Mouse (Mus musculus): ENCODE results near the gene Tmem216. TPM values are rescaled to one million over a fixed set of nuclear protein-coding genes. Genes with fewer than 3 reads are reported as not detected.

The Tmem216 gene
- total RNA-seq, 1 experiment, result 30.1 TPM

- Histone ChIP-seq H3K9ac (ENCODE audit: insufficient read depth, low read depth, low read length, poor library complexity, severe bottlenecking) (no peak overlapping the region), H3K9me3 (ENCODE audit: control insufficient read depth, insufficient read depth, low read depth, low read length) (no peaks in the 10 kb centered on the region), H3K36me3 (ENCODE audit: control insufficient read depth, insufficient read depth, low read length, poor library complexity, severe bottlenecking) (peaks cover 14% of the 10 kb centered on the region; the same call in 1 of the 2 replicates), H3K4me1 (ENCODE audit: control insufficient read depth in 2 of 2, insufficient read depth in 2 of 2, low read length in 2 of 2, poor library complexity in 1 of 2) (peaks cover 4 to 5% of the 10 kb centered on the region in 2 experiments; a peak in 2 of 4 replicates), H3K4me3 (ENCODE audit: insufficient read depth in 1 of 2, low read depth in 1 of 2, low read length in 2 of 2, poor library complexity in 1 of 2, severe bottlenecking in 1 of 2) (no peak overlapping the region), H3K27ac (ENCODE audit: insufficient read depth, low read depth, low read length, poor library complexity, severe bottlenecking) (no peak overlapping the region)
- TF ChIP-seq HCFC1 (IDR thresholded peaks at IDR 0.05; ENCODE audit: borderline replicate concordance, insufficient read depth, low read length) (no peak), ZC3H11A (IDR thresholded peaks at IDR 0.05; ENCODE audit: borderline replicate concordance, low read depth, low read length) (no peak), CHD2 (IDR thresholded peaks at IDR 0.05; ENCODE audit: low read depth, low read length) (no peak), MAFK (IDR thresholded peaks at IDR 0.05; ENCODE audit: insufficient read depth, low read depth, low read length) (no peak), ZNF384 (IDR thresholded peaks at IDR 0.05; ENCODE audit: low read depth, low read length) (no peak)
- DNase-seq (ENCODE audit: low read depth, low spot score), result no peak
- in situ Hi-C loops (cut with MboI; ENCODE audit: low sequenced_read_pairs in 2 of 2, unreplicated experiment in 2 of 2), result loop anchor here in 1 of 2 experiments (10.0 kb wide), 1 partner anchor 153 kb away; no protein-coding TSS in a partner anchor
Measured at GRCm38 (mm10) chr19:10497512-10498160, 58.4 kb downstream of the Tmem216 start.

- Histone ChIP-seq H3K36me3 (ENCODE audit: control insufficient read depth, insufficient read depth, low read length, poor library complexity, severe bottlenecking) (peaks cover 11% of the 10 kb centered on the region; the same call in 1 of the 2 replicates), H3K4me1 (ENCODE audit: control insufficient read depth in 2 of 2, insufficient read depth in 2 of 2, low read length in 2 of 2, poor library complexity in 1 of 2) (peaks cover 4 to 5% of the 10 kb centered on the region in 2 experiments; a peak in 2 of 4 replicates), H3K4me3 (ENCODE audit: insufficient read depth in 1 of 2, low read depth in 1 of 2, low read length in 2 of 2, poor library complexity in 1 of 2, severe bottlenecking in 1 of 2) (no peak overlapping the region), H3K9me3 (ENCODE audit: control insufficient read depth, insufficient read depth, low read depth, low read length) (no peaks in the 10 kb centered on the region), H3K27ac (ENCODE audit: insufficient read depth, low read depth, low read length, poor library complexity, severe bottlenecking) (no peak overlapping the region), H3K9ac (ENCODE audit: insufficient read depth, low read depth, low read length, poor library complexity, severe bottlenecking) (no peak overlapping the region)
- TF ChIP-seq ZNF384 (IDR thresholded peaks at IDR 0.05; ENCODE audit: low read depth, low read length) (no peak), CHD2 (IDR thresholded peaks at IDR 0.05; ENCODE audit: low read depth, low read length) (no peak), ZC3H11A (IDR thresholded peaks at IDR 0.05; ENCODE audit: borderline replicate concordance, low read depth, low read length) (no peak), HCFC1 (IDR thresholded peaks at IDR 0.05; ENCODE audit: borderline replicate concordance, insufficient read depth, low read length) (no peak), MAFK (IDR thresholded peaks at IDR 0.05; ENCODE audit: insufficient read depth, low read depth, low read length) (no peak)
- in situ Hi-C loops (cut with MboI; ENCODE audit: low sequenced_read_pairs in 2 of 2, unreplicated experiment in 2 of 2), result loop anchor here in 1 of 2 experiments (10.0 kb wide), 1 partner anchor 152 kb away; no protein-coding TSS in a partner anchor
- no peak for DNase-seq (ENCODE audit: low read depth, low spot score)
Measured at GRCm38 (mm10) chr19:10496976-10497375, 59.1 kb downstream of the Tmem216 start.

GRCm38 (mm10) chr19:10495670-10496069 is 60.4 kb downstream of the Tmem216 start:
- no peak for DNase-seq (ENCODE audit: low read depth, low spot score)
- in situ Hi-C loops (cut with MboI; ENCODE audit: low sequenced_read_pairs in 2 of 2, unreplicated experiment in 2 of 2), result loop anchor here in 1 of 2 experiments (10.0 kb wide), 1 partner anchor 151 kb away; no protein-coding TSS in a partner anchor
- TF ChIP-seq ZNF384 (IDR thresholded peaks at IDR 0.05; ENCODE audit: low read depth, low read length) (no peak), HCFC1 (IDR thresholded peaks at IDR 0.05; ENCODE audit: borderline replicate concordance, insufficient read depth, low read length) (no peak), ZC3H11A (IDR thresholded peaks at IDR 0.05; ENCODE audit: borderline replicate concordance, low read depth, low read length) (no peak), MAFK (IDR thresholded peaks at IDR 0.05; ENCODE audit: insufficient read depth, low read depth, low read length) (no peak), CHD2 (IDR thresholded peaks at IDR 0.05; ENCODE audit: low read depth, low read length) (no peak)
- peaks cover 4 to 5% of the 10 kb centered on the region in 2 experiments; a peak in 2 of 4 replicates for H3K4me1 ChIP-seq (ENCODE audit: control insufficient read depth in 2 of 2, insufficient read depth in 2 of 2, low read length in 2 of 2, poor library complexity in 1 of 2)
- H3K36me3 ChIP-seq (ENCODE audit: control insufficient read depth, insufficient read depth, low read length, poor library complexity, severe bottlenecking), result peaks cover 5% of the 10 kb centered on the region; the same call in 1 of the 2 replicates
- H3K9ac ChIP-seq (ENCODE audit: insufficient read depth, low read depth, low read length, poor library complexity, severe bottlenecking), result no peak overlapping the region
- H3K9me3 ChIP-seq (ENCODE audit: control insufficient read depth, insufficient read depth, low read depth, low read length), result no peaks in the 10 kb centered on the region
- no peak overlapping the region for H3K27ac ChIP-seq (ENCODE audit: insufficient read depth, low read depth, low read length, poor library complexity, severe bottlenecking)
- no peak overlapping the region for H3K4me3 ChIP-seq (ENCODE audit: insufficient read depth in 1 of 2, low read depth in 1 of 2, low read length in 2 of 2, poor library complexity in 1 of 2, severe bottlenecking in 1 of 2)

- no peaks in the 10 kb centered on the region for H3K4me1 ChIP-seq (ENCODE audit: control insufficient read depth in 2 of 2, insufficient read depth in 2 of 2, low read length in 2 of 2, poor library complexity in 1 of 2)
- no peaks in the 10 kb centered on the region for H3K9me3 ChIP-seq (ENCODE audit: control insufficient read depth, insufficient read depth, low read depth, low read length)
- peak; percentile 54 for DNase-seq (ENCODE audit: low read depth, low spot score)
- H3K27ac ChIP-seq (ENCODE audit: insufficient read depth, low read depth, low read length, poor library complexity, severe bottlenecking), result no peak overlapping the region
- H3K9ac ChIP-seq (ENCODE audit: insufficient read depth, low read depth, low read length, poor library complexity, severe bottlenecking), result no peak overlapping the region
- H3K4me3 ChIP-seq (ENCODE audit: insufficient read depth in 1 of 2, low read depth in 1 of 2, low read length in 2 of 2, poor library complexity in 1 of 2, severe bottlenecking in 1 of 2), result no peak overlapping the region
- no peak for TF ChIP-seq MAFK (IDR thresholded peaks at IDR 0.05; ENCODE audit: insufficient read depth, low read depth, low read length)
- TF ChIP-seq CHD2 (IDR thresholded peaks at IDR 0.05; ENCODE audit: low read depth, low read length), result no peak
- peak; percentile 84; the same call in 1 of the 2 replicates for TF ChIP-seq ZC3H11A (IDR thresholded peaks at IDR 0.05; ENCODE audit: borderline replicate concordance, low read depth, low read length)
- TF ChIP-seq HCFC1 (IDR thresholded peaks at IDR 0.05; ENCODE audit: borderline replicate concordance, insufficient read depth, low read length), result no peak
- no peak for TF ChIP-seq ZNF384 (IDR thresholded peaks at IDR 0.05; ENCODE audit: low read depth, low read length)
- no peaks in the 10 kb centered on the region for H3K36me3 ChIP-seq (ENCODE audit: control insufficient read depth, insufficient read depth, low read length, poor library complexity, severe bottlenecking)
- in situ Hi-C loops (cut with MboI; ENCODE audit: low sequenced_read_pairs in 2 of 2, unreplicated experiment in 2 of 2), result no loop called here
Measured at GRCm38 (mm10) chr19:10486264-10486738, 69.7 kb downstream of the Tmem216 start.

Other genes starting within 250 kb of the Tmem216 start
- gene Syt7, start 167.1 kb downstream of the Tmem216 start, total RNA-seq (2012; rRNA removed), result 2.6 and 3.5 TPM in 2 replicates
- gene Lrrc10b, start 98.8 kb downstream of the Tmem216 start, total RNA-seq (2012; rRNA removed), result 0.27 and 0.37 TPM in 2 replicates
- 0.48 and 0.62 TPM in 2 replicates for gene Ppp1r32, start 73.3 kb downstream of the Tmem216 start, total RNA-seq (2012; rRNA removed)
- gene Cpsf7, start 31.0 kb downstream of the Tmem216 start, total RNA-seq (2012; rRNA removed), result 37.7 and 38.0 TPM in 2 replicates
- gene Sdhaf2, start 30.1 kb downstream of the Tmem216 start, total RNA-seq (2012; rRNA removed), result 24.3 and 31.3 TPM in 2 replicates
- 12.9 and 14.9 TPM in 2 replicates for gene Cyb561a3, start 20.9 kb upstream of the Tmem216 start, total RNA-seq (2012; rRNA removed)
- gene Tmem138, start 21.1 kb upstream of the Tmem216 start, total RNA-seq (2012; rRNA removed), result 22.4 and 29.8 TPM in 2 replicates
- 584 and 635 TPM in 2 replicates for gene Ddb1, start 49.1 kb upstream of the Tmem216 start, total RNA-seq (2012; rRNA removed)
- gene Tkfc, start 49.4 kb upstream of the Tmem216 start, total RNA-seq (2012; rRNA removed), result 12.2 and 14.4 TPM in 2 replicates
- gene Vwce, start 78.0 kb upstream of the Tmem216 start, total RNA-seq (2012; rRNA removed), result 0.49 and 0.63 TPM in 2 replicates
- gene Pga5, start 121.8 kb upstream of the Tmem216 start, total RNA-seq (2012; rRNA removed), result 3.1 and 4.9 TPM in 2 replicates
- gene Vps37c, start 132.5 kb upstream of the Tmem216 start, total RNA-seq (2012; rRNA removed), result 6.2 and 6.6 TPM in 2 replicates
- not detected in 2 replicates for gene Cd5, start 182.8 kb upstream of the Tmem216 start, total RNA-seq (2012; rRNA removed)